Mouse (Mus musculus): ENCODE measurements at regions not wholly inside any gene's neighbourhood (a gene's known extent, or its start where the extent isn't known, plus 50 kb on each side); places are given as distances from the start of the nearest gene placed in this dataset.
A peak's percentile ranks its signal among the peaks of the same experiment; 100 is the strongest.

GRCm38 (mm10) chr12:49969546-49969945 is 584.6 kb downstream of the Gm43517 start:
- Histone ChIP-seq H3K36me3 (ENCODE audit: control insufficient read depth in 1 of 2, insufficient read depth in 2 of 2, low read length in 2 of 2) (no peaks in the 10 kb centered on the region), H3K27ac (ENCODE audit: control insufficient read depth, low read depth, low read length) (no peak overlapping the region)
- TF ChIP-seq EP300 (IDR thresholded peaks at IDR 0.05; ENCODE audit: low read depth in 1 of 2, low read length in 2 of 2) (no peak), ZNF384 (IDR thresholded peaks at IDR 0.05; ENCODE audit: low read depth, low read length) (no peak), JUND (IDR thresholded peaks at IDR 0.05; ENCODE audit: low read depth, low read length) (no peak), NELFE (IDR thresholded peaks at IDR 0.05; ENCODE audit: low read depth, low read length) (no peak), BHLHE40 (IDR thresholded peaks at IDR 0.05; ENCODE audit: borderline replicate concordance, low read depth, low read length) (no peak), MAX (IDR thresholded peaks at IDR 0.05; ENCODE audit: low read length) (no peak), TBP (IDR thresholded peaks at IDR 0.05; ENCODE audit: low read depth, low read length) (no peak), HCFC1 (IDR thresholded peaks at IDR 0.05; ENCODE audit: low read depth, low read length) (no peak), CTCF (IDR thresholded peaks at IDR 0.05 in 2 of 3, conservative IDR thresholded peaks at IDR 0.05 in 1 of 3; ENCODE audit: control insufficient read depth in 1 of 3, insufficient read depth in 1 of 3, low read depth in 2 of 3, low read length in 3 of 3, poor library complexity in 1 of 3, severe bottlenecking in 1 of 3) (no peak), GATA1 (IDR thresholded peaks at IDR 0.05; ENCODE audit: low read depth, low read length) (no peak), SMC3 (IDR thresholded peaks at IDR 0.05; ENCODE audit: low read depth, low read length) (no peak), USF2 (IDR thresholded peaks at IDR 0.05; ENCODE audit: borderline replicate concordance in 1 of 2, insufficient read depth in 1 of 2, low read depth in 1 of 2, low read length in 2 of 2) (no peak), ZC3H11A (IDR thresholded peaks at IDR 0.05; ENCODE audit: low read depth, low read length) (no peak), MEF2A (IDR thresholded peaks at IDR 0.05; ENCODE audit: extremely low read depth, insufficient replicate concordance, low read depth, low read length, poor library complexity, severe bottlenecking) (no peak), MAZ (IDR thresholded peaks at IDR 0.05; ENCODE audit: low read depth, low read length) (no peak), RAD21 (IDR thresholded peaks at IDR 0.05; ENCODE audit: low read depth, low read length) (no peak), POLR2AphosphoS5 (IDR thresholded peaks at IDR 0.05; ENCODE audit: borderline replicate concordance, low read depth, low read length) (no peak), MYB (IDR thresholded peaks at IDR 0.05; ENCODE audit: low read depth, low read length) (no peak), ELF1 (IDR thresholded peaks at IDR 0.05; ENCODE audit: low read depth, low read length) (no peak)

GRCm38 (mm10) chr12:49974591-49975323 is 589.8 kb downstream of the Gm43517 start:
- DNase-seq (ENCODE audit: low read depth, low spot score), result peak; percentile 9
- H3K27ac ChIP-seq (ENCODE audit: control insufficient read depth, low read depth, low read length), result no peak overlapping the region

More at GRCm38 (mm10) chr12:49969546-49969945, 584.6 kb downstream of the Gm43517 start:
- Histone ChIP-seq H3K9ac (ENCODE audit: control insufficient read depth, low read depth, low read length, poor library complexity, severe bottlenecking) (no peak overlapping the region), H3K9me3 (replicated peaks; ENCODE audit: insufficient read depth, low read length) (no peaks in the 10 kb centered on the region), H3K27me3 (ENCODE audit: control insufficient read depth in 1 of 2, insufficient read depth in 2 of 2, low read length in 2 of 2) (no peaks in the 10 kb centered on the region), H3K79me2 (ENCODE audit: control insufficient read depth, insufficient read depth, low read length, poor library complexity) (no peaks in the 10 kb centered on the region), H3K4me1 (ENCODE audit: control insufficient read depth in 1 of 2, insufficient read depth in 2 of 2, low read length in 2 of 2) (no peaks in the 10 kb centered on the region), H3K4me3 (ENCODE audit: control insufficient read depth in 1 of 2, insufficient read depth in 1 of 2, low read depth in 2 of 2, low read length in 2 of 2) (no peak overlapping the region)
- DNase-seq (ENCODE audit: low read depth, low spot score), result no peak

More at GRCm38 (mm10) chr12:49974591-49975323, 589.8 kb downstream of the Gm43517 start:
- TF ChIP-seq UBTF (IDR thresholded peaks at IDR 0.05; ENCODE audit: borderline replicate concordance, insufficient read depth, low read depth, low read length), result no peak
- TF ChIP-seq E2F4 (IDR thresholded peaks at IDR 0.05; ENCODE audit: borderline replicate concordance, low read depth, low read length), result no peak
- TF ChIP-seq TBP (IDR thresholded peaks at IDR 0.05; ENCODE audit: low read depth, low read length), result no peak
- no peak for TF ChIP-seq ELF1 (IDR thresholded peaks at IDR 0.05; ENCODE audit: low read depth, low read length)
- TF ChIP-seq RCOR1 (IDR thresholded peaks at IDR 0.05; ENCODE audit: low read depth, low read length), result no peak
- no peak for TF ChIP-seq GATA1 (IDR thresholded peaks at IDR 0.05; ENCODE audit: low read depth, low read length)
- Histone ChIP-seq H3K4me3 (ENCODE audit: control insufficient read depth in 1 of 2, insufficient read depth in 1 of 2, low read depth in 2 of 2, low read length in 2 of 2) (no peak overlapping the region), H3K4me1 (ENCODE audit: control insufficient read depth in 1 of 2, insufficient read depth in 2 of 2, low read length in 2 of 2) (no peaks in the 10 kb centered on the region), H3K9me3 (replicated peaks; ENCODE audit: insufficient read depth, low read length) (no peaks in the 10 kb centered on the region), H3K79me2 (ENCODE audit: control insufficient read depth, insufficient read depth, low read length, poor library complexity) (no peaks in the 10 kb centered on the region), H3K36me3 (ENCODE audit: control insufficient read depth in 1 of 2, insufficient read depth in 2 of 2, low read length in 2 of 2) (no peaks in the 10 kb centered on the region), H3K9ac (ENCODE audit: control insufficient read depth, low read depth, low read length, poor library complexity, severe bottlenecking) (no peak overlapping the region), H3K27me3 (ENCODE audit: control insufficient read depth in 1 of 2, insufficient read depth in 2 of 2, low read length in 2 of 2) (no peaks in the 10 kb centered on the region)

All from MEL (cell line).